Mouse (Mus musculus) B cell, adult 2 months (primary cell): ENCODE data around the gene Ess2.
"Not testable (repeated sequence)": the region's sequence is repeated elsewhere in the genome, so short reads cannot be mapped to it uniquely, and the experiment has no call there.

ENCODE experiments used
- DNase-seq, 2 experiments: peaks; one replicate each; pipeline ENCODE4 v3.0.0; 2022

Gene Ess2

GRCm38 (mm10) chr16:17911052-17911595 is at the start of gene Ess2:
TSS of gene Ess2 (minus strand) at chr16:17911348.
- peak; percentile 88 to 90 for DNase-seq

GRCm38 (mm10) chr16:17956052-17956638 is 45.0 kb upstream of the Ess2 start:
- DNase-seq: not testable (repeated sequence)

- no peak for DNase-seq
These were observed 40.5 kb upstream of the Ess2 start for GRCm38 (mm10) chr16:17951618-17952017.

- DNase-seq: no peak
These were observed 38.9 kb upstream of the Ess2 start for GRCm38 (mm10) chr16:17950068-17950467.

- no peak for DNase-seq
These were observed 38.3 kb upstream of the Ess2 start for GRCm38 (mm10) chr16:17949421-17949877.

GRCm38 (mm10) chr16:17945081-17945831 is 34.1 kb upstream of the Ess2 start:
- DNase-seq: no peak

- DNase-seq: no peak
These were observed 32.3 kb upstream of the Ess2 start for GRCm38 (mm10) chr16:17943466-17943865.

GRCm38 (mm10) chr16:17939255-17939751 is 28.2 kb upstream of the Ess2 start:
- no peak for DNase-seq

GRCm38 (mm10) chr16:17938821-17939220 is 27.7 kb upstream of the Ess2 start:
- peak; percentile 80 to 82 for DNase-seq

- DNase-seq: no peak
These were observed 27.0 kb upstream of the Ess2 start for GRCm38 (mm10) chr16:17938187-17938586.

- DNase-seq: no peak
These were observed 25.6 kb upstream of the Ess2 start for GRCm38 (mm10) chr16:17936776-17937175.

- peak in 1 of 2 experiments; percentile 26 for DNase-seq
These were observed 23.3 kb upstream of the Ess2 start for GRCm38 (mm10) chr16:17934445-17934910.

- no peak for DNase-seq
These were observed 22.7 kb upstream of the Ess2 start for GRCm38 (mm10) chr16:17933594-17934444.

- DNase-seq: no peak
These were observed 20.8 kb upstream of the Ess2 start for GRCm38 (mm10) chr16:17931906-17932460.

- DNase-seq: no peak
These were observed 18.5 kb upstream of the Ess2 start for GRCm38 (mm10) chr16:17929631-17930030.

GRCm38 (mm10) chr16:17929211-17929610 is 18.1 kb upstream of the Ess2 start:
- no peak for DNase-seq

- DNase-seq: peak; percentile 85 to 88
These were observed 17.5 kb upstream of the Ess2 start for GRCm38 (mm10) chr16:17928627-17929104.

GRCm38 (mm10) chr16:17928087-17928580 is 17.0 kb upstream of the Ess2 start, which contains the start of gene Slc25a1:
TSS of gene Slc25a1 (minus strand) at chr16:17928219.
- DNase-seq: peak; percentile 60 to 63

GRCm38 (mm10) chr16:17927351-17928082 is 16.4 kb upstream of the Ess2 start:
- DNase-seq: peak; percentile 45 to 57

- DNase-seq: no peak
These were observed 11.0 kb upstream of the Ess2 start for GRCm38 (mm10) chr16:17922163-17922538.
